In genomic region chr19:47166758-47167157, GRCm38 (mm10) we compare ENCODE assay signal across 24 mouse cellular contexts. TPM values are rescaled to one million over a fixed set of nuclear protein-coding genes. Genes with fewer than 3 reads are reported as not detected.
"Had no signal": no experiment of that assay in that cellular context is flagged by ENCODE, and none has a peak within 500 bp of the region (broad histone marks: within the 10 kb centered on the region; RNA-seq: fewer than 3 reads in every experiment).

No protein-coding gene starts in this region.

- H3K4me1 ChIP-seq: liver, embryonic 13.5 days; midbrain, embryonic 13.5 days; neural tube, embryonic 12.5 days had no signal

- H3K9ac ChIP-seq: limb, embryonic 12.5 days; liver, embryonic 13.5 days; liver, postnatal 0 days; lung, embryonic 15.5 days; midbrain, embryonic 13.5 days; neural tube, embryonic 12.5 days; stomach, embryonic 15.5 days had no signal

- H3K27ac ChIP-seq: limb, embryonic 12.5 days; liver, embryonic 13.5 days; lung, embryonic 15.5 days; macrophage; midbrain, embryonic 13.5 days; neural tube, embryonic 12.5 days; stomach, embryonic 15.5 days had no signal

- H3K4me3 ChIP-seq: limb, embryonic 12.5 days; liver, embryonic 13.5 days; lung, embryonic 15.5 days; megakaryocyte, embryonic 14.5 days; midbrain, embryonic 13.5 days; neural tube, embryonic 12.5 days; stomach, embryonic 15.5 days had no signal

- H3K9me3 ChIP-seq: limb, embryonic 12.5 days; liver, embryonic 13.5 days; lung, embryonic 15.5 days; midbrain, embryonic 13.5 days; neural tube, embryonic 12.5 days; stomach, embryonic 15.5 days had no signal

- H3K4me2 ChIP-seq: limb, embryonic 12.5 days; liver, embryonic 13.5 days; lung, embryonic 15.5 days; midbrain, embryonic 13.5 days; neural tube, embryonic 12.5 days; stomach, embryonic 15.5 days had no signal

- H3K36me3 ChIP-seq: limb, embryonic 12.5 days; liver, embryonic 13.5 days; lung, embryonic 15.5 days; midbrain, embryonic 13.5 days; neural tube, embryonic 12.5 days; stomach, embryonic 15.5 days had no signal

- H3K27me3 ChIP-seq: lung, embryonic 15.5 days; midbrain, embryonic 13.5 days; stomach, embryonic 15.5 days had no signal

- ATAC-seq: liver, postnatal 0 days; midbrain, embryonic 13.5 days had no signal

- DNase-seq: kidney, adult 11 months; liver; liver, embryonic 13.5 days; liver, postnatal 0 days; lung, postnatal 14 days; right cerebral cortex, postnatal 14 days; thymus, adult 2 months; thymus, postnatal 36 days had no signal

RNA-seq across cellular contexts. Expression of gene Calhm3, which starts 9.2 kb away (rescaled TPM):
- total RNA-seq: layer of hippocampus, postnatal 10 days; left cerebral cortex, postnatal 36 days; monocyte, adult 5-6 weeks; neutrophil, adult 5-6 weeks had no signal
- polyA plus RNA-seq: intestine, embryonic 14.5 days; kidney, embryonic 14.5 days; large intestine, adult 2 months; limb, embryonic 12.5 days; liver, embryonic 13.5 days; liver, postnatal 0 days; lung, embryonic 15.5 days; macrophage; midbrain, embryonic 13.5 days; neural tube, embryonic 12.5 days; spleen, adult 2 months; stomach, embryonic 15.5 days had no signal

RNA-seq across cellular contexts. Expression of gene Neurl1a, which starts 11.9 kb away (rescaled TPM):
- total RNA-seq: monocyte, adult 5-6 weeks had no signal

RNA-seq across cellular contexts. Expression of gene Calhm1, which starts 22.7 kb away (rescaled TPM):
- total RNA-seq: layer of hippocampus, postnatal 10 days; left cerebral cortex, postnatal 36 days; monocyte, adult 5-6 weeks; neutrophil, adult 5-6 weeks had no signal
- polyA plus RNA-seq: intestine, embryonic 14.5 days; kidney, embryonic 14.5 days; large intestine, adult 2 months; limb, embryonic 12.5 days; liver, embryonic 13.5 days; liver, postnatal 0 days; lung, embryonic 15.5 days; macrophage; midbrain, embryonic 13.5 days; neural tube, embryonic 12.5 days; spleen, adult 2 months; stomach, embryonic 15.5 days; testis, adult 2 months; thymus, adult 2 months had no signal
